Mouse (Mus musculus) ES-E14 (cell line): ENCODE data around the gene Kifc5b. TPM values are rescaled to one million over a fixed set of nuclear protein-coding genes. Genes with fewer than 3 reads are reported as not detected.

ENCODE experiments used
- DNase-seq: peaks from one replicate; pipeline ENCODE4 v3.0.0-alpha.2; 2013; ENCODE audit warnings: low read depth, low spot score
- H3K27ac ChIP-seq: 2 replicates; pipeline ENCODE4 v1.5.1; 2012; ENCODE audit warnings: low read depth, mild to moderate bottlenecking, low read length, moderate library complexity, mixed read lengths; ENCODE audit not compliant: poor library complexity, insufficient read depth, severe bottlenecking
- H3K36me3 ChIP-seq: 2 replicates; pipeline ENCODE4 v1.6.1; 2012; ENCODE audit warnings: mild to moderate bottlenecking, low read length, moderate library complexity, mixed read lengths; ENCODE audit not compliant: control insufficient read depth, poor library complexity, insufficient read depth, severe bottlenecking
- H3K4me1 ChIP-seq, 2 experiments: fragments of 150-350 bp in 1 of 2; sonication (generic) in 1 of 2; 2 replicates each; pipeline ENCODE4 v1.6.1; 2012; ENCODE audit warnings: low read length in 2 of 2, mild to moderate bottlenecking in 1 of 2, mixed read lengths in 1 of 2; ENCODE audit not compliant: control insufficient read depth in 2 of 2, insufficient read depth in 2 of 2, poor library complexity in 1 of 2
- H3K4me3 ChIP-seq, 2 experiments: fragments of 150-350 bp in 1 of 2; sonication (generic) in 1 of 2; 2 replicates each; pipeline ENCODE4 v1.5.1; 2012; ENCODE audit warnings: low read length in 2 of 2, low read depth in 1 of 2, mild to moderate bottlenecking in 1 of 2, mixed read lengths in 1 of 2; ENCODE audit not compliant: insufficient read depth in 1 of 2, poor library complexity in 1 of 2, severe bottlenecking in 1 of 2
- H3K9ac ChIP-seq: 2 replicates; pipeline ENCODE4 v1.6.1; 2012; ENCODE audit warnings: low read depth, mild to moderate bottlenecking, low read length, mixed read lengths; ENCODE audit not compliant: poor library complexity, insufficient read depth, severe bottlenecking
- H3K9me3 ChIP-seq: fragments of 150-350 bp; sonication (generic); 2 replicates; pipeline ENCODE4 v1.6.1; 2012; ENCODE audit warnings: low read depth, mild to moderate bottlenecking, low read length; ENCODE audit not compliant: control insufficient read depth, insufficient read depth
- CHD2 ChIP-seq: IDR thresholded peaks from 2 replicates; pipeline ENCODE4 v1.6.1; 2014; ENCODE audit warnings: mild to moderate bottlenecking, low read depth, low read length, inconsistent platforms
- HCFC1 ChIP-seq: IDR thresholded peaks from 2 replicates; pipeline ENCODE4 v1.6.1; 2012; ENCODE audit warnings: low read length, inconsistent platforms, borderline replicate concordance; ENCODE audit not compliant: insufficient read depth
- MAFK ChIP-seq: IDR thresholded peaks from 2 replicates; pipeline ENCODE4 v1.6.1; 2014; ENCODE audit warnings: mild to moderate bottlenecking, low read depth, low read length, inconsistent platforms; ENCODE audit not compliant: insufficient read depth
- ZC3H11A ChIP-seq: IDR thresholded peaks from 2 replicates; pipeline ENCODE4 v1.6.1; 2012; ENCODE audit warnings: low read depth, mild to moderate bottlenecking, inconsistent platforms, low read length, borderline replicate concordance
- ZNF384 ChIP-seq: IDR thresholded peaks from 2 replicates; pipeline ENCODE4 v1.6.1; 2012; ENCODE audit warnings: low read depth, low read length, inconsistent platforms
- in situ Hi-C, 2 experiments: fragments of 600-800 bp; cut with MboI; formaldehyde crosslinking; loops; one replicate each; pipeline ENCODE4 v1.15.1; 2025; ENCODE audit warnings: low sequenced_read_pairs in 2 of 2, inconsistent platforms in 1 of 2; ENCODE audit not compliant: unreplicated experiment in 2 of 2
- total RNA-seq: library from RNA; depleted of rRNA; stranded (reverse); fragments of 300-350 nt; gene quantifications from 2 replicates; pipeline ENCODE4 v1.2.3, GENCODE M21; 2012

The Kifc5b gene
- total RNA-seq, 1 experiment, result 52.5 TPM

GRCm38 (mm10) chr17:26936453-26936852 is 19.6 kb downstream of the Kifc5b start:
- Histone ChIP-seq H3K4me3 (no peak overlapping the region), H3K9ac (no peak overlapping the region)
- in situ Hi-C loops, result no loop called here

GRCm38 (mm10) chr17:26936921-26937695 is 20.2 kb downstream of the Kifc5b start:
- no peak overlapping the region for H3K9ac ChIP-seq
- peaks cover 34% of the 10 kb centered on the region; the same call in 1 of the 2 replicates for H3K36me3 ChIP-seq
- H3K9me3 ChIP-seq, result no peaks in the 10 kb centered on the region
- no peak overlapping the region for H3K27ac ChIP-seq
- in situ Hi-C loops, result no loop called here
- H3K4me1 ChIP-seq, result peaks cover 2 to 16% of the 10 kb centered on the region in 2 experiments; a peak in 3 of 4 replicates
- no peak overlapping the region for H3K4me3 ChIP-seq
- DNase-seq, result no peak
- TF ChIP-seq ZNF384 (no peak), HCFC1 (no peak), MAFK (no peak), ZC3H11A (no peak), CHD2 (no peak)

More at GRCm38 (mm10) chr17:26936453-26936852, 19.6 kb downstream of the Kifc5b start:
- TF ChIP-seq CHD2 (no peak), ZC3H11A (no peak), MAFK (no peak), HCFC1 (no peak), ZNF384 (no peak)
- DNase-seq, result no peak
- Histone ChIP-seq H3K36me3 (peaks cover 34% of the 10 kb centered on the region; the same call in 1 of the 2 replicates), H3K27ac (no peak overlapping the region), H3K4me1 (peaks cover 5 to 14% of the 10 kb centered on the region in 2 experiments; a peak in 3 of 4 replicates), H3K9me3 (no peaks in the 10 kb centered on the region)

GRCm38 (mm10) chr17:26937883-26938695 is 21.2 kb downstream of the Kifc5b start:
- Histone ChIP-seq H3K4me3 (peak overlapping the region; percentile 74 to 75), H3K4me1 (peaks cover 2 to 16% of the 10 kb centered on the region in 2 experiments; a peak in 3 of 4 replicates), H3K36me3 (peaks cover 34% of the 10 kb centered on the region; the same call in 1 of the 2 replicates), H3K27ac (no peak overlapping the region), H3K9me3 (no peaks in the 10 kb centered on the region), H3K9ac (peak overlapping the region; percentile 64)
- no peak for TF ChIP-seq ZC3H11A
- TF ChIP-seq ZNF384, result no peak
- TF ChIP-seq CHD2, result no peak
- TF ChIP-seq MAFK, result no peak
- no peak for TF ChIP-seq HCFC1
- DNase-seq, result no peak
- in situ Hi-C loops, result no loop called here

GRCm38 (mm10) chr17:26938731-26939130 is 21.8 kb downstream of the Kifc5b start:
- Histone ChIP-seq H3K36me3 (peaks cover 34% of the 10 kb centered on the region; the same call in 1 of the 2 replicates), H3K27ac (peak overlapping the region; percentile 61; the same call in 1 of the 2 replicates), H3K9me3 (no peaks in the 10 kb centered on the region), H3K4me3 (peak overlapping the region; percentile 74 to 75), H3K9ac (peak overlapping the region; percentile 64), H3K4me1 (peaks cover 2 to 11% of the 10 kb centered on the region in 2 experiments; a peak in 3 of 4 replicates)
- DNase-seq, result no peak
- TF ChIP-seq MAFK (no peak), CHD2 (no peak), HCFC1 (no peak), ZNF384 (no peak), ZC3H11A (no peak)
- in situ Hi-C loops, result no loop called here
